Mouse (Mus musculus): ENCODE data around the gene 9930021J03Rik.

Gene 9930021J03Rik

GRCm38 (mm10) chr19:29696309-29696708 is 109.5 kb downstream of the 9930021J03Rik start:
- no peak for DNase-seq (ENCODE audit: low read depth, low spot score)

- no peak for DNase-seq (ENCODE audit: low read depth, low spot score)
Observed at GRCm38 (mm10) chr19:29695071-29695470, 110.7 kb downstream of the 9930021J03Rik start.

GRCm38 (mm10) chr19:29683844-29684540 is 121.8 kb downstream of the 9930021J03Rik start:
- peak; percentile 87 for DNase-seq (ENCODE audit: low read depth, low spot score)

- no peak for DNase-seq (ENCODE audit: low read depth, low spot score)
Observed at GRCm38 (mm10) chr19:29680182-29681152, 125.3 kb downstream of the 9930021J03Rik start.

- DNase-seq (ENCODE audit: low read depth, low spot score): no peak
Observed at GRCm38 (mm10) chr19:29678181-29678778, 127.5 kb downstream of the 9930021J03Rik start.

GRCm38 (mm10) chr19:29676479-29677193 is 129.2 kb downstream of the 9930021J03Rik start:
- no peak for DNase-seq (ENCODE audit: low read depth, low spot score)

- DNase-seq (ENCODE audit: low read depth, low spot score): no peak
Observed at GRCm38 (mm10) chr19:29675562-29676078, 130.2 kb downstream of the 9930021J03Rik start.

GRCm38 (mm10) chr19:29674946-29675345 is 130.8 kb downstream of the 9930021J03Rik start:
- no peak for DNase-seq (ENCODE audit: low read depth, low spot score)

GRCm38 (mm10) chr19:29672660-29673059 is 133.1 kb downstream of the 9930021J03Rik start:
- DNase-seq (ENCODE audit: low read depth, low spot score): no peak

- no peak for DNase-seq (ENCODE audit: low read depth, low spot score)
Observed at GRCm38 (mm10) chr19:29671160-29671559, 134.6 kb downstream of the 9930021J03Rik start.

GRCm38 (mm10) chr19:29670247-29670646 is 135.5 kb downstream of the 9930021J03Rik start:
- DNase-seq (ENCODE audit: low read depth, low spot score): no peak

- DNase-seq (ENCODE audit: low read depth, low spot score): no peak
Observed at GRCm38 (mm10) chr19:29668135-29668534, 137.7 kb downstream of the 9930021J03Rik start.

- DNase-seq (ENCODE audit: low read depth, low spot score): no peak
Observed at GRCm38 (mm10) chr19:29666965-29667594, 138.7 kb downstream of the 9930021J03Rik start.

GRCm38 (mm10) chr19:29666164-29666563 is 139.6 kb downstream of the 9930021J03Rik start:
- DNase-seq (ENCODE audit: low read depth, low spot score): no peak

- DNase-seq (ENCODE audit: low read depth, low spot score): no peak
Observed at GRCm38 (mm10) chr19:29664934-29665333, 140.9 kb downstream of the 9930021J03Rik start.
